Comparison of ENCODE assay signal across 30 mouse cellular contexts in genomic region chr2:37530766-37531165, GRCm38 (mm10).
"Had no signal": no experiment of that assay in that cellular context is flagged by ENCODE, and none has a peak within 500 bp of the region (broad histone marks: within the 10 kb centered on the region; RNA-seq: fewer than 3 reads in every experiment).

No protein-coding gene starts in this region.

- ATAC-seq: liver, embryonic 12.5 days; liver, postnatal 0 days; lung, postnatal 0 days; midbrain, embryonic 13.5 days; midbrain, embryonic 15.5 days; midbrain, embryonic 16.5 days had no signal

- H3K27ac ChIP-seq: limb, embryonic 10.5 days; limb, embryonic 12.5 days; limb, embryonic 13.5 days; limb, embryonic 15.5 days; liver, embryonic 12.5 days; liver, embryonic 14.5 days; liver, embryonic 15.5 days; lung, embryonic 15.5 days; macrophage; midbrain, embryonic 10.5 days; midbrain, embryonic 12.5 days; midbrain, embryonic 13.5 days; midbrain, embryonic 15.5 days; neural tube, embryonic 12.5 days had no signal

- DNase-seq: left cerebral cortex, postnatal 4 days; liver; liver, embryonic 13.5 days; liver, postnatal 0 days; lung, adult 18-20 months; lung, adult 2 months; lung, embryonic 14.5 days; lung, postnatal 10 days; lung, postnatal 14 days; lung, postnatal 36 days; lung, postnatal 4 days; midbrain, embryonic 14.5 days had no signal

- H3K4me3 ChIP-seq: limb, embryonic 10.5 days; limb, embryonic 12.5 days; limb, embryonic 13.5 days; limb, embryonic 15.5 days; liver, embryonic 12.5 days; liver, embryonic 13.5 days; liver, embryonic 15.5 days; lung, embryonic 15.5 days; megakaryocyte, embryonic 14.5 days; midbrain, embryonic 10.5 days; midbrain, embryonic 12.5 days; midbrain, embryonic 13.5 days; midbrain, embryonic 15.5 days; myocyte; neural tube, embryonic 12.5 days had no signal
